Mouse (Mus musculus): ENCODE measurements around the gene Olfr361.
"Not testable (repeated sequence)": the region's sequence is repeated elsewhere in the genome, so short reads cannot be mapped to it uniquely, and the experiment has no call there.

Gene Olfr361

DNA sequence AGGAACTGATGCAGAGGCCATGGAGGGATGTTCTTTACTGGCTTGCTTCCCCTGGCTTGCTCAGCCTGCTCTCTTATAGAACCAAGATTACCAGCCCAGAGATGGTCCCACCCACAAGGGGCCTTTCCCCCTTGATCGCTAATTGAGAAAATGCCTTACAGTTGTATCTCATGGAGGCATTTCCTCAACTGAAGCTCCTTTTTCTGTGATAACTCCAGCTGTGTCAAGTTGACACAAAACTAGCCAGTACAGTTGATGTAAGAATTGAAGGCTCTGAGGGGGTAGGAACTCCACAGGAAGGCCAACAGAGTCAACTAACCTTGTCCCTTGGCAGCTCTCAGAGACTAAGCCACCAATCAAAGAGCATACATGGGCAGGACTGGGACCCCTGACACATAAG, at the start of gene Olfr361:
Olfr361 (minus strand) TSS at position 101 of the 400 bp plus-strand sequence.
- DNase-seq (ENCODE audit: low spot score in 2 of 2): not testable (repeated sequence)

- DNase-seq (ENCODE audit: low spot score in 2 of 2): no peak
These were observed 28.7 kb upstream of the Olfr361 start, which contains the start of gene Olfr362 for GRCm38 (mm10) chr2:37117810-37118209. Gene Olfr362 (minus strand): TSS chr2:37117910.

GRCm38 (mm10) chr2:37065446-37065845, 23.6 kb downstream of the Olfr361 start, which contains the start of gene Olfr360:
Gene Olfr360 (plus strand): TSS chr2:37065746.
- no peak for DNase-seq (ENCODE audit: low spot score in 2 of 2)
